Mouse (Mus musculus): ENCODE measurements around the gene Epn2. TPM values are rescaled to one million over a fixed set of nuclear protein-coding genes. Genes with fewer than 3 reads are reported as not detected.

Gene Epn2
- polyA plus RNA-seq, 1 experiment from 2014 or later: 17.8 TPM

DNA sequence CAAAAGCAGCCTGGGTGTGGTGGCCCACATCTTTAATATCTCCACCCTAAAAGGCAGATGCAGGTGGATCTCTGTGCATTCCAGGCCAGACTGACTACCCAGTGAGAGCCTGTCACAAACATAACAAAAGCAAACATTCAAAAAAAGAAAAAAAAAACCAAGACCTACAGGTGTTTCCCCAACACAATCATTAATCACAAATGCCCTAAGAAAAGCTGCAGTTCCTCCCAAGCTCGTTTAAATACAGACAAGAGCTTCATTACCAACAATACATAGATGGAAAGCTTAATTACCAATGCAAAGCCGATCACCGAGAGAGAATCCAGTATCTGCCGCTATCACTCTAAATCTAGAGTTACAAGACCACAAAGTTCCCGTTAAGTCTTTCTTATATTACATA, 1.5 kb downstream of the Epn2 start:
- H3K4me3 ChIP-seq (ENCODE audit: low read depth, low read length): peak overlapping the region; percentile 93
- WGBS: 7% methylated on average over 5 of the region's 5 CpGs
- no peak for DNase-seq (ENCODE audit: low spot score)

DNA sequence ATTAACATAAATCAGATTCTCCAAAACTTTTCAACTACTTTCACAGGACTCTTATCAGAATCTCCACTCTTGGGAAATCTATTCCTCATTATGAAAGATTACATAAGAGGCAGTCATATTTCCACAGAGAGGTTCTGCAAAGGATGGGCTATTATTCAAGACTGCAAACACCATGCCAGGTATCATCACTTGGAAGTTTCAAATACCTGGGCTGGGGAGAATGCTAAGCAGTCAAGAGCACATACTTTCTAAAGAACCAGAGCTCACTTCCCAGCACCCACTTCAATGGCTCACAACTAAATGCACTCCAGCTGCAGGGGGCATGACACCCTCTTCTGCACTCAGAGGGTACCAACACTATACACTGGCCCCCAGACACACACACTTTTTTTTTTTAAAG, 2.1 kb downstream of the Epn2 start:
- ATAC-seq (ENCODE audit: low FRiP score, low TSS enrichment): no peak
- H3K9ac ChIP-seq (ENCODE audit: low read length): no peak overlapping the region
- no peak overlapping the region for H3K27ac ChIP-seq (replicated peaks)
- H3K9me3 ChIP-seq (ENCODE audit: control insufficient read depth, low read length): no peaks in the 10 kb centered on the region
- no peaks in the 10 kb centered on the region for H3K27me3 ChIP-seq (ENCODE audit: control insufficient read depth, insufficient read depth, low read length)
- no peak for TF ChIP-seq CTCF (IDR thresholded peaks at IDR 0.05; ENCODE audit: low read depth)
- no peak for TF ChIP-seq EP300 (optimal IDR thresholded peaks at IDR 0.05)
- peak overlapping the region; percentile 98; the same call in 1 of the 2 replicates for H3K4me2 ChIP-seq (replicated peaks; ENCODE audit: low read depth)
- no peak overlapping the region for H3K4me3 ChIP-seq (ENCODE audit: low read depth, low read length)
- no peaks in the 10 kb centered on the region for H3K36me3 ChIP-seq (ENCODE audit: control insufficient read depth, insufficient read depth, low read length)
- DNase-seq (ENCODE audit: low spot score): no peak
- H3K4me1 ChIP-seq (replicated peaks; ENCODE audit: control insufficient read depth, insufficient read depth): no peaks in the 10 kb centered on the region; the same call in 1 of the 2 replicates

More for the DNA sequence above, 1.5 kb downstream of the Epn2 start:
- no peak for TF ChIP-seq EP300 (optimal IDR thresholded peaks at IDR 0.05)
- no peak for TF ChIP-seq CTCF (IDR thresholded peaks at IDR 0.05; ENCODE audit: low read depth)
- Histone ChIP-seq H3K27me3 (ENCODE audit: control insufficient read depth, insufficient read depth, low read length) (no peaks in the 10 kb centered on the region), H3K36me3 (ENCODE audit: control insufficient read depth, insufficient read depth, low read length) (no peaks in the 10 kb centered on the region), H3K27ac (replicated peaks) (no peak overlapping the region), H3K9ac (ENCODE audit: low read length) (peak overlapping the region; percentile 94; the same call in 1 of the 2 replicates), H3K4me1 (replicated peaks; ENCODE audit: control insufficient read depth, insufficient read depth) (no peaks in the 10 kb centered on the region; the same call in 1 of the 2 replicates), H3K9me3 (ENCODE audit: control insufficient read depth, low read length) (no peaks in the 10 kb centered on the region), H3K4me2 (replicated peaks; ENCODE audit: low read depth) (peak overlapping the region; percentile 98)
- ATAC-seq (ENCODE audit: low FRiP score, low TSS enrichment): no peak

DNA sequence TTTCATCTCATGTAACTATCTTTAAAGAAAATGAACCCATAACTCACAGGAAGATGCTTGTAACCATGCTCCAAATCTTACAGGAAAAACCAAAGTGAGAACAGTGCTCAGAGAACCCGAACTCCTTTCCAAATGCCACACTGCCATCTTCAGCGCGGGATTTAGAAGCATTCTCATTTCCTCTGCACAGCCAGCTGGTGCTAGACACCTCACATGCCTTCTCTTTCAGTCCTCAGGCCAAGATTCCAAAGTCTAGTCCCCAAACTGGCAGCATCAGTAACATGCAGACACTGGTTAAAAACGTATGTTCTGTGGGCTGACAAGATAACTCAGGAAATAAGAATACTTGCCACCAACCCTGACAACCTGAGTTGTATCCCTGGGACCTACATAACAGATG, 6.2 kb downstream of the Epn2 start:
- DNase-seq (ENCODE audit: low spot score) (no peak), ATAC-seq (ENCODE audit: low FRiP score, low TSS enrichment) (no peak)
- 79% methylated on average over 4 of the region's 4 CpGs for WGBS
- Histone ChIP-seq H3K9ac (ENCODE audit: low read length) (no peak overlapping the region), H3K4me3 (ENCODE audit: low read depth, low read length) (no peak overlapping the region), H3K4me2 (replicated peaks; ENCODE audit: low read depth) (no peak overlapping the region), H3K36me3 (ENCODE audit: control insufficient read depth, insufficient read depth, low read length) (no peaks in the 10 kb centered on the region), H3K4me1 (replicated peaks; ENCODE audit: control insufficient read depth, insufficient read depth) (no peaks in the 10 kb centered on the region; the same call in 1 of the 2 replicates), H3K9me3 (ENCODE audit: control insufficient read depth, low read length) (no peaks in the 10 kb centered on the region), H3K27ac (replicated peaks) (no peak overlapping the region), H3K27me3 (ENCODE audit: control insufficient read depth, insufficient read depth, low read length) (no peaks in the 10 kb centered on the region)
- TF ChIP-seq CTCF (IDR thresholded peaks at IDR 0.05; ENCODE audit: low read depth): no peak
- TF ChIP-seq EP300 (optimal IDR thresholded peaks at IDR 0.05): no peak

DNA sequence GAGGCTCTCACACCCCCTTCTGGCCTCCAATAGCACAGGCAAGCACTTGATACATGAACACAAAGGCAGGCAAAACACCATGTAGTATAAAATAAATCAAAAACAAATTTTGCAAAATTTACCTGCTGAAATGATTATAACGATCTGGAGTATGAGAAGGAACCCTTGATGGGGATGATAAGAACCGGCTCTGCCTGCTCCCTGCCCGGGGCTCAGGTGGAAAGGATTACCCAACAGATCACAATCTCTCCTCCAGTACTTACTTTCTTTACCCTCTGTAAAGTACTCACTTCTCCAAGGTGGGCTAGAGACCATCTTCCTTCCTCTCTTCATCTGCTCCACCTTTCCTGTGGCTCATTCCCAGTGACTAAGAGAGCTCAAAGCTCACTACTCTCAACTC, 8.3 kb downstream of the Epn2 start:
- Histone ChIP-seq H3K9ac (ENCODE audit: low read length) (no peak overlapping the region), H3K27me3 (ENCODE audit: control insufficient read depth, insufficient read depth, low read length) (no peaks in the 10 kb centered on the region), H3K9me3 (ENCODE audit: control insufficient read depth, low read length) (no peaks in the 10 kb centered on the region), H3K27ac (replicated peaks) (no peak overlapping the region), H3K4me1 (replicated peaks; ENCODE audit: control insufficient read depth, insufficient read depth) (no peaks in the 10 kb centered on the region; the same call in 1 of the 2 replicates), H3K4me2 (replicated peaks; ENCODE audit: low read depth) (no peak overlapping the region), H3K36me3 (ENCODE audit: control insufficient read depth, insufficient read depth, low read length) (no peaks in the 10 kb centered on the region), H3K4me3 (ENCODE audit: low read depth, low read length) (no peak overlapping the region)
- WGBS: 71% methylated on average over 3 of the region's 3 CpGs
- ATAC-seq (ENCODE audit: low FRiP score, low TSS enrichment) (no peak), DNase-seq (ENCODE audit: low spot score) (no peak)
- no peak for TF ChIP-seq EP300 (optimal IDR thresholded peaks at IDR 0.05)
- TF ChIP-seq CTCF (IDR thresholded peaks at IDR 0.05; ENCODE audit: low read depth): peak; percentile 13; the same call in 1 of the 2 replicates

DNA sequence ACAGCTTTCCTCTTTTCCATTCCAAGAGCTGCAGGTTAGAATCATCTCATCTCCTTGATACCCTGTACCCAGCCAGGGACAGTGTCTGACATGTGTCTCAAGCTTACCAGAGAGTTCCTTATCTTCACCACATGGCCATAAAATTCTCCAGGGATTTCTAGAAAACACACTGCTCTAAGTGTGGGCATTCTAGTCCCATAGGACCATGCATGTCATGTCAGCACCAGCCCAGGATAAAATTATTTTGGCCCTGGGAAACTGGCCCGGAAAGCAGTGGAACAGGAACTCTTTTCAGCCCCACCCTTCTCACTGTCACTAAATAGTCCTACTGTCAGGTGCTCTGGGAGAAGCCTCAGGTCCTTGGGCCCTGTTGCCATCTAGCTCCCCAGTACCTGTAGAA, 9.8 kb downstream of the Epn2 start:
- H3K4me2 ChIP-seq (replicated peaks; ENCODE audit: low read depth): no peak overlapping the region
- no peak for DNase-seq (ENCODE audit: low spot score)
- WGBS: 71% methylated on average over 1 of the region's 1 CpGs

DNA sequence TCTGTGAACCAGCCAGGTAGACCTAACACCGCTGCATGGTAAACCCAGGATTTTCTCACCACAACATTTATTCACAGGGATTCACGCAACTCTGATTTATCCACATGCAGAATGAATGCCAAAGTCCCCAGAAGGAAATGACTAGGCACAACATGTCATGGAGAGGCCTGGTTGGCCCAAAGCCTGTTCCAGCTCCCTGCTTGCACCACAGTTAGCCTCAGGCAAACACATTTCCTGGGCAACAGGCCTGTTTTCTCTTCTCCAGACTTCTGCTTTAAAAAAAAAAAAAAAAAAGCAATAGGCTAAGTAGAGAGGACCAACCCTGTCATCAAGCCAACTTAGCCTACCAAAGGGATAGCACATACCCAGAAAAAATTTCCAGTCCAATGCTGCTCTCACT, 14.9 kb downstream of the Epn2 start:
- Histone ChIP-seq H3K4me3 (ENCODE audit: low read depth, low read length) (no peak overlapping the region), H3K27ac (replicated peaks) (no peak overlapping the region), H3K4me1 (replicated peaks; ENCODE audit: control insufficient read depth, insufficient read depth) (no peaks in the 10 kb centered on the region; the same call in 1 of the 2 replicates), H3K27me3 (ENCODE audit: control insufficient read depth, insufficient read depth, low read length) (no peaks in the 10 kb centered on the region), H3K36me3 (ENCODE audit: control insufficient read depth, insufficient read depth, low read length) (no peaks in the 10 kb centered on the region), H3K9ac (ENCODE audit: low read length) (no peak overlapping the region), H3K4me2 (replicated peaks; ENCODE audit: low read depth) (no peak overlapping the region), H3K9me3 (ENCODE audit: control insufficient read depth, low read length) (no peaks in the 10 kb centered on the region)
- DNase-seq (ENCODE audit: low spot score): no peak
- 67% methylated on average over 2 of the region's 2 CpGs for WGBS
- TF ChIP-seq EP300 (optimal IDR thresholded peaks at IDR 0.05) (no peak), CTCF (IDR thresholded peaks at IDR 0.05; ENCODE audit: low read depth) (no peak)
- no peak for ATAC-seq (ENCODE audit: low FRiP score, low TSS enrichment)

More for the DNA sequence above, 9.8 kb downstream of the Epn2 start:
- Histone ChIP-seq H3K4me1 (replicated peaks; ENCODE audit: control insufficient read depth, insufficient read depth) (no peaks in the 10 kb centered on the region; the same call in 1 of the 2 replicates), H3K27me3 (ENCODE audit: control insufficient read depth, insufficient read depth, low read length) (no peaks in the 10 kb centered on the region), H3K9ac (ENCODE audit: low read length) (no peak overlapping the region), H3K4me3 (ENCODE audit: low read depth, low read length) (no peak overlapping the region), H3K36me3 (ENCODE audit: control insufficient read depth, insufficient read depth, low read length) (no peaks in the 10 kb centered on the region), H3K27ac (replicated peaks) (0 out of 2 replicates have a peak overlapping the region, but pooled peaks have one; percentile 40), H3K9me3 (ENCODE audit: control insufficient read depth, low read length) (no peaks in the 10 kb centered on the region)
- TF ChIP-seq EP300 (optimal IDR thresholded peaks at IDR 0.05) (no peak), CTCF (IDR thresholded peaks at IDR 0.05; ENCODE audit: low read depth) (no peak)
- ATAC-seq (ENCODE audit: low FRiP score, low TSS enrichment): no peak

All from stomach, postnatal 0 days (tissue).